Mouse (Mus musculus) G1E (cell line): Measurements from ENCODE around the gene Papss2.

Source experiments
- CTCF ChIP-seq: IDR thresholded peaks from 2 replicates; pipeline ENCODE4 v1.5.1; 2012; ENCODE audit warnings: low read depth, low read length, inconsistent platforms, mixed read lengths
- GATA1 ChIP-seq: IDR thresholded peaks from 2 replicates; pipeline ENCODE4 v1.6.1; 2012; ENCODE audit warnings: borderline replicate concordance, low read length, inconsistent platforms, mixed read lengths
- GATA2 ChIP-seq: IDR thresholded peaks from 2 replicates; pipeline ENCODE4 v1.6.1; 2012; ENCODE audit warnings: low read depth, low read length, inconsistent platforms, borderline replicate concordance
- POLR2AphosphoS5 ChIP-seq: IDR thresholded peaks from 2 replicates; pipeline ENCODE4 v1.6.1; 2012; ENCODE audit warnings: low read depth, low read length, inconsistent platforms; ENCODE audit not compliant: insufficient replicate concordance
- TAL1 ChIP-seq: conservative IDR thresholded peaks from 2 replicates; pipeline ENCODE4 v1.6.1; 2012; ENCODE audit warnings: low read depth, low read length, inconsistent platforms, mixed read lengths

- no peak for TF ChIP-seq CTCF
- no peak for TF ChIP-seq GATA1
- no peak for TF ChIP-seq POLR2AphosphoS5
- no peak for TF ChIP-seq TAL1
- no peak for TF ChIP-seq GATA2
Measured at GRCm38 (mm10) chr19:32715681-32716080, 120.1 kb downstream of the Papss2 start.
